ENCODE assay signal across 23 mouse cellular contexts in genomic region chr5:85525385-85526194, GRCm38 (mm10).
DNase-seq lines count a peak whose midpoint lies in the region; ATAC-seq and TF ChIP-seq lines count a peak whose summit lies in the region.
"Had no signal": no experiment of that assay in that cellular context is flagged by ENCODE, and none has a peak within 500 bp of the region (broad histone marks: within the 10 kb centered on the region; RNA-seq: fewer than 3 reads in every experiment).

No protein-coding gene starts in this region.

- no peaks in the 10 kb centered on the region for H3K4me1 ChIP-seq in forebrain, embryonic 14.5 days (ENCODE audit: control insufficient read depth, insufficient read depth, low read length)
- 0 out of 2 replicates have a peak, but pooled peaks cover 6% of the 10 kb centered on the region for H3K4me1 ChIP-seq in forebrain, embryonic 13.5 days
- H3K4me1 ChIP-seq in midbrain, embryonic 14.5 days (ENCODE audit: control insufficient read depth, insufficient read depth, low read length), result no peaks in the 10 kb centered on the region
- no peaks in the 10 kb centered on the region for H3K4me1 ChIP-seq in midbrain, embryonic 10.5 days
- no peaks in the 10 kb centered on the region for H3K4me1 ChIP-seq in midbrain, embryonic 16.5 days (ENCODE audit: control insufficient read depth, insufficient read depth, low read length)
- no peaks in the 10 kb centered on the region for H3K4me1 ChIP-seq in midbrain, embryonic 11.5 days (ENCODE audit: control insufficient read depth, insufficient read depth, low read length)
- H3K4me1 ChIP-seq in midbrain, postnatal 0 days (ENCODE audit: insufficient read depth, low read length), result no peaks in the 10 kb centered on the region
- H3K4me1 ChIP-seq in hindbrain, postnatal 0 days (ENCODE audit: insufficient read depth, low read length), result no peaks in the 10 kb centered on the region
- H3K4me1 ChIP-seq: embryonic facial prominence, embryonic 10.5 days; embryonic facial prominence, embryonic 12.5 days had no signal

- no peak for ATAC-seq in forebrain, embryonic 14.5 days
- ATAC-seq in forebrain, embryonic 13.5 days, result no peak
- no peak for ATAC-seq in midbrain, embryonic 14.5 days (ENCODE audit: low FRiP score, low TSS enrichment)
- peak; percentile 75 for ATAC-seq in midbrain, embryonic 16.5 days
- no peak for ATAC-seq in midbrain, embryonic 11.5 days (ENCODE audit: low FRiP score)
- no peak for ATAC-seq in midbrain, postnatal 0 days (ENCODE audit: low FRiP score)
- ATAC-seq in hindbrain, postnatal 0 days, result no peak
- ATAC-seq: CD4-positive, CD25-positive, alpha-beta regulatory T cell, adult 4 months; forebrain, embryonic 16.5 days had no signal

- TF ChIP-seq CTCF in midbrain, postnatal 0 days (IDR thresholded peaks at IDR 0.05), result no peak
- TF ChIP-seq CTCF in hindbrain, postnatal 0 days (IDR thresholded peaks at IDR 0.05; ENCODE audit: low read depth), result no peak

- no peak overlapping the region for H3K9ac ChIP-seq in forebrain, embryonic 14.5 days (ENCODE audit: low read length)
- no peak overlapping the region for H3K9ac ChIP-seq in forebrain, embryonic 13.5 days
- no peak overlapping the region for H3K9ac ChIP-seq in midbrain, embryonic 14.5 days (replicated peaks; ENCODE audit: low read length)
- H3K9ac ChIP-seq in midbrain, embryonic 16.5 days (ENCODE audit: low read depth, low read length), result no peak overlapping the region
- no peak overlapping the region for H3K9ac ChIP-seq in midbrain, embryonic 11.5 days (ENCODE audit: low read length)
- no peak overlapping the region for H3K9ac ChIP-seq in midbrain, postnatal 0 days (replicated peaks; ENCODE audit: low read length, poor library complexity, severe bottlenecking)
- no peak overlapping the region for H3K9ac ChIP-seq in hindbrain, postnatal 0 days (replicated peaks; ENCODE audit: low read length)
- H3K9ac ChIP-seq: embryonic facial prominence, embryonic 12.5 days had no signal

- no peaks in the 10 kb centered on the region for H3K27me3 ChIP-seq in forebrain, embryonic 14.5 days (replicated peaks; ENCODE audit: control insufficient read depth, insufficient read depth, low read length)
- no peaks in the 10 kb centered on the region for H3K27me3 ChIP-seq in forebrain, embryonic 13.5 days
- H3K27me3 ChIP-seq in midbrain, embryonic 14.5 days (ENCODE audit: control insufficient read depth, insufficient read depth, low read length), result no peaks in the 10 kb centered on the region
- H3K27me3 ChIP-seq in midbrain, embryonic 10.5 days (ENCODE audit: low read depth, poor library complexity, severe bottlenecking), result no peaks in the 10 kb centered on the region
- H3K27me3 ChIP-seq in midbrain, embryonic 16.5 days (ENCODE audit: control insufficient read depth, insufficient read depth, low read depth, low read length), result no peaks in the 10 kb centered on the region
- H3K27me3 ChIP-seq in midbrain, embryonic 11.5 days (ENCODE audit: control insufficient read depth, insufficient read depth, low read length), result no peaks in the 10 kb centered on the region
- H3K27me3 ChIP-seq in midbrain, postnatal 0 days (ENCODE audit: insufficient read depth, low read length), result no peaks in the 10 kb centered on the region
- no peaks in the 10 kb centered on the region for H3K27me3 ChIP-seq in hindbrain, postnatal 0 days (ENCODE audit: insufficient read depth, low read length)
- H3K27me3 ChIP-seq: CH12.LX; embryonic facial prominence, embryonic 12.5 days had no signal

- 68% methylated on average over 10 of the region's 10 CpGs for WGBS in forebrain, embryonic 14.5 days
- 72% methylated on average over 10 of the region's 10 CpGs for WGBS in forebrain, embryonic 13.5 days
- WGBS in midbrain, embryonic 14.5 days, result 76% methylated on average over 10 of the region's 10 CpGs
- WGBS in midbrain, embryonic 10.5 days, result 83% methylated on average over 10 of the region's 10 CpGs
- 56% methylated on average over 10 of the region's 10 CpGs for WGBS in midbrain, embryonic 16.5 days
- 87% methylated on average over 10 of the region's 10 CpGs for WGBS in midbrain, embryonic 11.5 days
- 51% methylated on average over 10 of the region's 10 CpGs for WGBS in midbrain, postnatal 0 days
- WGBS in hindbrain, postnatal 0 days, result 64% methylated on average over 10 of the region's 10 CpGs

- no peak overlapping the region for H3K27ac ChIP-seq in forebrain, embryonic 14.5 days (ENCODE audit: low read depth, low read length)
- H3K27ac ChIP-seq in forebrain, embryonic 13.5 days, result no peak overlapping the region
- no peak overlapping the region for H3K27ac ChIP-seq in midbrain, embryonic 14.5 days (replicated peaks; ENCODE audit: low read depth, low read length)
- no peak overlapping the region for H3K27ac ChIP-seq in midbrain, embryonic 10.5 days (replicated peaks)
- peak overlapping the region; percentile 38; the same call in 1 of the 2 replicates for H3K27ac ChIP-seq in midbrain, embryonic 16.5 days (ENCODE audit: low read length)
- H3K27ac ChIP-seq in midbrain, embryonic 11.5 days (ENCODE audit: low read depth, low read length), result no peak overlapping the region
- 0 out of 2 replicates have a peak overlapping the region, but pooled peaks have one; percentile 32 for H3K27ac ChIP-seq in midbrain, postnatal 0 days (ENCODE audit: low read depth, low read length)
- H3K27ac ChIP-seq in hindbrain, postnatal 0 days, result no peak overlapping the region
- H3K27ac ChIP-seq: embryonic facial prominence, embryonic 10.5 days; embryonic facial prominence, embryonic 12.5 days had no signal

- H3K9me3 ChIP-seq in forebrain, embryonic 14.5 days (replicated peaks; ENCODE audit: control insufficient read depth, low read length), result no peaks in the 10 kb centered on the region
- H3K9me3 ChIP-seq in forebrain, embryonic 13.5 days (replicated peaks), result no peaks in the 10 kb centered on the region
- no peaks in the 10 kb centered on the region for H3K9me3 ChIP-seq in midbrain, embryonic 14.5 days (ENCODE audit: control insufficient read depth, low read length)
- no peaks in the 10 kb centered on the region for H3K9me3 ChIP-seq in midbrain, embryonic 10.5 days (replicated peaks)
- H3K9me3 ChIP-seq in midbrain, embryonic 16.5 days (replicated peaks; ENCODE audit: control insufficient read depth, low read length, poor library complexity, severe bottlenecking), result no peaks in the 10 kb centered on the region
- no peaks in the 10 kb centered on the region for H3K9me3 ChIP-seq in midbrain, embryonic 11.5 days (ENCODE audit: control insufficient read depth, low read length)
- no peaks in the 10 kb centered on the region for H3K9me3 ChIP-seq in midbrain, postnatal 0 days (ENCODE audit: low read length)
- H3K9me3 ChIP-seq in hindbrain, postnatal 0 days (ENCODE audit: low read length), result no peaks in the 10 kb centered on the region
- H3K9me3 ChIP-seq: embryonic facial prominence, embryonic 10.5 days; embryonic facial prominence, embryonic 12.5 days; G1E had no signal

- H3K4me2 ChIP-seq in forebrain, embryonic 14.5 days (ENCODE audit: low read length), result no peak overlapping the region
- H3K4me2 ChIP-seq in forebrain, embryonic 13.5 days, result no peak overlapping the region
- no peak overlapping the region for H3K4me2 ChIP-seq in midbrain, embryonic 14.5 days (ENCODE audit: low read length)
- H3K4me2 ChIP-seq in midbrain, embryonic 16.5 days (ENCODE audit: low read length), result no peak overlapping the region
- no peak overlapping the region for H3K4me2 ChIP-seq in midbrain, embryonic 11.5 days
- no peak overlapping the region for H3K4me2 ChIP-seq in midbrain, postnatal 0 days (ENCODE audit: low read depth, low read length, poor library complexity, severe bottlenecking)
- H3K4me2 ChIP-seq in hindbrain, postnatal 0 days (ENCODE audit: low read depth, low read length), result no peak overlapping the region
- H3K4me2 ChIP-seq: embryonic facial prominence, embryonic 12.5 days had no signal

- H3K4me3 ChIP-seq in forebrain, embryonic 14.5 days (ENCODE audit: low read depth, low read length), result no peak overlapping the region
- H3K4me3 ChIP-seq in forebrain, embryonic 13.5 days, result no peak overlapping the region
- no peak overlapping the region for H3K4me3 ChIP-seq in midbrain, embryonic 14.5 days (replicated peaks; ENCODE audit: low read depth, low read length)
- no peak overlapping the region for H3K4me3 ChIP-seq in midbrain, embryonic 10.5 days
- H3K4me3 ChIP-seq in midbrain, embryonic 16.5 days (ENCODE audit: low read depth, low read length), result no peak overlapping the region
- no peak overlapping the region for H3K4me3 ChIP-seq in midbrain, embryonic 11.5 days (ENCODE audit: low read depth, low read length)
- no peak overlapping the region for H3K4me3 ChIP-seq in midbrain, postnatal 0 days (ENCODE audit: low read depth, low read length)
- H3K4me3 ChIP-seq in hindbrain, postnatal 0 days (ENCODE audit: low read length), result no peak overlapping the region
- H3K4me3 ChIP-seq: embryonic facial prominence, embryonic 10.5 days; embryonic facial prominence, embryonic 12.5 days had no signal

- H3K36me3 ChIP-seq in forebrain, embryonic 14.5 days (ENCODE audit: control insufficient read depth, insufficient read depth, low read length), result no peaks in the 10 kb centered on the region
- H3K36me3 ChIP-seq in forebrain, embryonic 13.5 days (ENCODE audit: poor library complexity, severe bottlenecking), result no peaks in the 10 kb centered on the region
- no peaks in the 10 kb centered on the region for H3K36me3 ChIP-seq in midbrain, embryonic 14.5 days (ENCODE audit: control insufficient read depth, insufficient read depth, low read length)
- H3K36me3 ChIP-seq in midbrain, embryonic 10.5 days, result no peaks in the 10 kb centered on the region
- no peaks in the 10 kb centered on the region for H3K36me3 ChIP-seq in midbrain, embryonic 16.5 days (ENCODE audit: control insufficient read depth, insufficient read depth, low read length)
- H3K36me3 ChIP-seq in midbrain, embryonic 11.5 days (ENCODE audit: control insufficient read depth, insufficient read depth, low read length), result no peaks in the 10 kb centered on the region
- no peaks in the 10 kb centered on the region for H3K36me3 ChIP-seq in midbrain, postnatal 0 days (ENCODE audit: insufficient read depth, low read length)
- no peaks in the 10 kb centered on the region for H3K36me3 ChIP-seq in hindbrain, postnatal 0 days (ENCODE audit: insufficient read depth, low read length)
- H3K36me3 ChIP-seq: embryonic facial prominence, embryonic 10.5 days; embryonic facial prominence, embryonic 12.5 days; G1E had no signal

- DNase-seq in forebrain, embryonic 14.5 days (ENCODE audit: low spot score), result peak; percentile 51
- peak; percentile 44 for DNase-seq in midbrain, embryonic 14.5 days
- DNase-seq in midbrain, embryonic 10.5 days (ENCODE audit: low spot score), result no peak
- no peak for DNase-seq in midbrain, embryonic 11.5 days (ENCODE audit: low spot score, missing footprints)
- DNase-seq in midbrain, postnatal 0 days (ENCODE audit: low spot score), result peak; percentile 8
- no peak for DNase-seq in hindbrain, postnatal 0 days (ENCODE audit: low spot score)
- DNase-seq: adrenal gland, adult 2 months; adrenal gland, postnatal 10 days; adrenal gland, postnatal 25 days; B cell, adult 2 months; cerebellum, adult 11-12 months; cerebellum, adult 2 months; cerebellum, adult 9-10 months; cerebellum, postnatal 10 days; cerebellum, postnatal 25 days had no signal

Comparison
In these comparisons a context has a peak if more than half of its experiments do, and no peak if none do; other contexts are left out.
1. DNase-seq: peak in forebrain, embryonic 14.5 days (single experiment), midbrain, embryonic 14.5 days (single experiment) and midbrain, postnatal 0 days (single experiment); none in midbrain, embryonic 10.5 days (single experiment), midbrain, embryonic 11.5 days (single experiment) and hindbrain, postnatal 0 days (single experiment).
2. H3K27ac ChIP-seq: peak in midbrain, embryonic 16.5 days (single experiment) and midbrain, postnatal 0 days (single experiment); none in forebrain, embryonic 14.5 days (single experiment), forebrain, embryonic 13.5 days (single experiment), midbrain, embryonic 14.5 days (single experiment), midbrain, embryonic 10.5 days (single experiment), midbrain, embryonic 11.5 days (single experiment) and hindbrain, postnatal 0 days (single experiment).